Mouse (Mus musculus) myocyte (in vitro differentiated cells): ENCODE measurements at regions not wholly inside any gene's neighbourhood (a gene's known extent, or its start where the extent isn't known, plus 50 kb on each side); places are given as distances from the start of the nearest gene placed in this dataset.

Experiments used
- CEBPB ChIP-seq: IDR thresholded peaks from 2 replicates; pipeline ENCODE4 v1.6.1; 2011; ENCODE audit warnings: mild to moderate bottlenecking, moderate library complexity; ENCODE audit not compliant: poor library complexity, insufficient read depth, severe bottlenecking
- E2F4 ChIP-seq: IDR thresholded peaks from one replicate; pipeline ENCODE4 v1.6.1; 2011; ENCODE audit warnings: mild to moderate bottlenecking, control low read depth, moderate library complexity; ENCODE audit not compliant: insufficient read depth
- MAX ChIP-seq: IDR thresholded peaks from one replicate; pipeline ENCODE4 v1.6.1; 2011; ENCODE audit warnings: low read depth, mild to moderate bottlenecking, control low read depth
- MYOD1 ChIP-seq, 3 experiments: IDR thresholded peaks; one replicate each; pipeline ENCODE4 v1.6.1; 2011; ENCODE audit warnings: control low read depth in 2 of 3, low read depth in 2 of 3, mild to moderate bottlenecking in 2 of 3, moderate library complexity in 1 of 3; ENCODE audit not compliant: insufficient read length in 2 of 3, control insufficient read depth in 1 of 3
- MYOG ChIP-seq, 3 experiments: IDR thresholded peaks; one replicate each; pipeline ENCODE4 v1.6.1; 2011; ENCODE audit warnings: control low read depth in 2 of 3, low read depth in 2 of 3, mild to moderate bottlenecking in 2 of 3; ENCODE audit not compliant: insufficient read length in 2 of 3, control insufficient read depth in 1 of 3, insufficient read depth in 1 of 3
- POLR2A ChIP-seq: IDR thresholded peaks from one replicate; pipeline ENCODE4 v1.6.1; 2011; ENCODE audit warnings: low read depth, mild to moderate bottlenecking, control low read depth, moderate library complexity; ENCODE audit not compliant: insufficient read length
- POLR2AphosphoS2 ChIP-seq: IDR thresholded peaks from one replicate; pipeline ENCODE4 v1.6.1; 2011; ENCODE audit warnings: low read depth, control low read depth; ENCODE audit not compliant: insufficient read length
- SRF ChIP-seq: IDR thresholded peaks from one replicate; pipeline ENCODE4 v1.6.1; 2011; ENCODE audit warnings: low read depth; ENCODE audit not compliant: control insufficient read depth, insufficient read length
- TCF12 ChIP-seq: IDR thresholded peaks from one replicate; pipeline ENCODE4 v1.6.1; 2011; ENCODE audit warnings: mild to moderate bottlenecking, control low read depth; ENCODE audit not compliant: poor library complexity, insufficient read depth, severe bottlenecking
- USF1 ChIP-seq: IDR thresholded peaks from one replicate; pipeline ENCODE4 v1.6.1; 2011; ENCODE audit warnings: low read depth, mild to moderate bottlenecking, control low read depth, moderate library complexity

DNA sequence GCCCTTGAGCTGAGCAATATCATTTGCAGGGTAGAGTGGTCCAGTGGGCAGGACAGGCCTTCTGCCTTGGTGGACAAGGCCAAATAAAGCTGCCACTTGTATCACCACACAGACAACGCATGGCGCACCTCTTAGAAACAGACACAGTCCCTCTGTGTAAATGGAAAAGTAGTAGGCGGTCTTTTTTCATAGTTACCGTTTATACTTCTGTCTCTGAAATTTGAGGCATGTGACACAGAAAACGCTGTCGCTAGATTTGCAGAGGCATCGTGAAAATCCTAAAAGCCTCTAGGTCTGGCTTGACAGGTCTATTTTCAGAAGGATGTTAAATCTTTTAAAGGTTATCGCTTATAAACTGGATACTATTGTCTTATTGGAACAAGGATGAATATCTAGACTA lies 174.4 kb downstream of the Sh3bp4 start:
- TF ChIP-seq MAX (no peak), POLR2A (no peak), MYOG (IDR thresholded peaks at IDR 0.05; ENCODE audit: control insufficient read depth in 1 of 3, insufficient read depth in 1 of 3, insufficient read length in 2 of 3, low read depth in 2 of 3) (no peak), SRF (no peak), POLR2AphosphoS2 (no peak), MYOD1 (IDR thresholded peaks at IDR 0.05; ENCODE audit: control insufficient read depth in 1 of 3, insufficient read length in 2 of 3, low read depth in 2 of 3) (no peak), TCF12 (no peak), CEBPB (no peak), E2F4 (no peak), USF1 (no peak)
